Mouse (Mus musculus) cerebellum, adult 2 months (tissue): ENCODE data around the gene Tlx1. TPM values are rescaled to one million over a fixed set of nuclear protein-coding genes. Genes with fewer than 3 reads are reported as not detected.

Source experiments
- DNase-seq, 2 experiments: peaks; one replicate each; pipeline ENCODE4 v3.0.0; 2021
- H3K27ac ChIP-seq: fragments of 200-500 bp; 2 replicates; pipeline ENCODE4 v1.5.1; 2012; ENCODE audit warnings: low read length, control low read depth, inconsistent platforms; ENCODE audit not compliant: insufficient read depth
- H3K27me3 ChIP-seq: fragments of 200-500 bp; 2 replicates; pipeline ENCODE4 v1.6.1; 2012; ENCODE audit warnings: inconsistent platforms, mild to moderate bottlenecking, low read length, moderate library complexity; ENCODE audit not compliant: control insufficient read depth, insufficient read depth
- H3K4me1 ChIP-seq: fragments of 200-500 bp; 2 replicates; pipeline ENCODE4 v1.6.1; 2011; ENCODE audit warnings: low read length; ENCODE audit not compliant: control insufficient read depth, insufficient read depth
- H3K4me3 ChIP-seq: fragments of 200-500 bp; replicated peaks from 2 replicates; pipeline ENCODE3; 2011; ENCODE audit warnings: mild to moderate bottlenecking, low read depth, low read length, control low read depth; ENCODE audit not compliant: insufficient read depth
- CTCF ChIP-seq: fragments of 200-500 bp; IDR thresholded peaks from 2 replicates; pipeline ENCODE4 v1.5.1; 2011; ENCODE audit warnings: low read depth, mild to moderate bottlenecking, control low read depth, low read length, moderate library complexity, borderline replicate concordance; ENCODE audit not compliant: insufficient read depth
- POLR2A ChIP-seq: fragments of 200-500 bp; IDR thresholded peaks from 2 replicates; pipeline ENCODE4 v1.6.1; 2011; ENCODE audit warnings: low read length, control low read depth, borderline replicate concordance; ENCODE audit not compliant: insufficient read depth
- WGBS: fragments of 180-500 bp; shearing (Covaris S2); methylation state at CpG from one replicate; pipeline ENCODE4 v1.1.7; 2018; 5-methylcytosine and 5-hydroxymethylcytosine counted together
- polyA plus RNA-seq: library from polyadenylated mRNA; depleted of rRNA; stranded (reverse); fragments of >200 nt; gene quantifications from 2 replicates; pipeline ENCODE4 v1.2.3, GENCODE M21; 2012

The Tlx1 gene
- polyA plus RNA-seq, 1 experiment: 1.4 TPM

DNA sequence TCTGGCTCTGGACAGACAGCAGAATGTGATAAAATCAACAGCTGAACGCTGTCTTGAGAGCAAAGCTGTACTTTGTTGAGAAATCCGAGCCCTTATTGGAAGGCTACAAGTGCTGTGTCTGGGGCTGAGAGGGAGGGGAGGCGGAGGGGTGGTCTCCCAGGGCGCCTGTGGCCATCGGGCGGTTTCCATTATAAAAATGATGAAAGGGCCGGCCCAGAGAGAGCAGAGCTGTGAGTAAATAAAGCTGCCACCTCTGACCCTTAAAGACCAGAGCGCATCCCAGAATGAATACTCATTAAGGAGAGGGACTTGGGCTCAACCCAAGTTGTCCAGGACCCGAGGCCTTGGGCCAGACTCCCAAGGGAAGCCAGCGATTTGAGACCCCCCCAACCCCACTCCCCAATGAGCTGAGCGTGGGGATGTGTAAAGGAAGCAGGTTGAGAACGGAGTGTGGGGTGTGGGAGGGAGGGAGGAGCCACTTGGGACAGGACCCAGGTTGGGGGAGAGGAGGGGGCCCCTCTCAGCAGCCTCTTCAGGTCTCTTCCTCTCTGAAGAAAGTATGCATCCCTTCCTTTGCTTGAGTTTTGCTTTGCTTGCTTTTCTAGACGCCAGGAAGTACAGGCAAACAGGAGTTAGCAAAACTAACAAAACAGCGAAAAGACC is 18.4 kb upstream of the Tlx1 start:
- no peaks in the 10 kb centered on the region for H3K4me1 ChIP-seq
- WGBS: 21% methylated on average over 14 of the region's 14 CpGs
- TF ChIP-seq POLR2A: no peak
- TF ChIP-seq CTCF: no peak

DNA sequence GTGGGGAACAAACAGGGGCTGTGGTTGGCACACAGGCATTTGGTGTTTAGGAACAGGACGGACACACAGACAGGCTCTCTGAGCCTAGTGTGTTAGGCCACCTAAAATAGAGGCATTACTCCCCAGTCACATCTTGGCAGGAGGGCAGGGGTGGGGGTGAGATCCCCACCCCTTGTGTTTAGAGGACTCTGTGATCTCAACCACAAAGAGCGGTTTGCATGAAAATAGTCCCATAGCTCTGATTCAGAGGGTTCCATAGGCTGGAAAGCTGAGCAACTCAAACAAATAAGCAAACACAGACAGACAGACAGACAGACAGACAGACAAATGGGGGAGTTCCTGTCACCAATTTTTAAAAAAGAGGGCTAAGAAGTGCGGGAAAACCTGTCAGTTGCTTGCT is 7.9 kb upstream of the Tlx1 start:
- no peak for DNase-seq
- 13% methylated on average over 3 of the region's 3 CpGs for WGBS
- Histone ChIP-seq H3K27me3 (peaks cover 9% of the 10 kb centered on the region; the same call in 1 of the 2 replicates), H3K27ac (no peak overlapping the region), H3K4me3 (no peak overlapping the region), H3K4me1 (no peaks in the 10 kb centered on the region)
- TF ChIP-seq CTCF: no peak
- no peak for TF ChIP-seq POLR2A

More for the DNA sequence above, 18.4 kb upstream of the Tlx1 start:
- Histone ChIP-seq H3K27ac (no peak overlapping the region), H3K4me3 (no peak overlapping the region), H3K27me3 (no peaks in the 10 kb centered on the region; the same call in 1 of the 2 replicates)
- DNase-seq: no peak

DNA sequence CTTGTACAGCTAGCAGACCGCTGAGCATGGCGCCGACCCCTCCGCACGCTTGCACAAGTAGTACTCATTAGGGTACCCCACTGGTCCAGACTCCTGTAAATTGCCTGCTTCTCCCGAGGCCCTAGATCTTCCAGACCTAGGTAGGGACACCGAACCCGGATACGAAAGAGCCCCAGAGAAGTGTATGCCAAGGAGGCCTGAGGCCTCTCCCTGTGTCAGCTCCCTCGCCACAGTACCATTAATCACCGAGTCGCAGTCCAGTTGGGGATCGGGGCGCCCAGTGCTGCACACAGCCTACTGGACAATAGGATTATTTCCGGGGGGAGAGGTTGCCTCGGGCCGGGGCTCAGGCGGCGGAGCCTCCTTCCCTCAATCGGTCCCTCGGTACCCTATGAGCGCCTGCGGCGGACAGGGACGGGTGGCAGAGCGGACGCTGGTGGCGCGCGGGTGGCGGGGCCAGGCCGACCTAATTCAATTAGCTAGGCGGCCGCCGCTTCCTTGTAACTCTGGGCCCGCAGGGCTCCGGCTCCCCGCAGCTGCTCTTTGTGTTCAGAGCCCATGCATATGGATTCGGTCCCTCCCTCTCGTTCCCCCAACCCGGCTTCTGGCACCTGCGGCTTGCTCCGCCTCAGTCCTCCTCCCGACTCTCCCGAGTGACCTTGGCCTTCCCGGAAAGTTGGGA is 7.1 kb upstream of the Tlx1 start:
- peaks cover 9% of the 10 kb centered on the region; the same call in 1 of the 2 replicates for H3K27me3 ChIP-seq
- no peak overlapping the region for H3K4me3 ChIP-seq
- WGBS: 2% methylated on average over 46 of the region's 46 CpGs
- DNase-seq: no peak
- no peaks in the 10 kb centered on the region for H3K4me1 ChIP-seq
- H3K27ac ChIP-seq: no peak overlapping the region
- TF ChIP-seq CTCF (no peak), POLR2A (no peak)

DNA sequence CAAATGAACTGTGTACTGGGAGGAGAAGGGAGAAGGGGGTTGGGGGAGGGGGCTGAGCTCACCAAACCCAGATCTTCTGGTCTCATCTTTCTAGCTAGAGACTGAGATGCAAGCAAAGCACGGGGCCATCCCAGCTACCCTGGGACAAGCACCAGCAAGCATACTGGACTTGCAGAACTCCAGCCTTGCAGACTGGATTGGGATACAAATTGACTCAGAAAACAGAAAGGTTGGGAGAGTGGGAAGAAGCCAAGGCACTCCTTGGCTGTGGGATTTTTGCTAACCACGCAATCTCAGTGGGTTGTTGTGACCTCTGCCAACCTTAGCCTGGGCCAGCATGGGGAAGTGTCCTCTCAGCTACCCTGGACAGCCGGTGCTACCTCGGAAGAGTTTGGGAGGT is 3.4 kb upstream of the Tlx1 start:
- Histone ChIP-seq H3K27me3 (peaks cover 13% of the 10 kb centered on the region; the same call in 1 of the 2 replicates), H3K4me3 (no peak overlapping the region), H3K4me1 (no peaks in the 10 kb centered on the region), H3K27ac (no peak overlapping the region)
- WGBS: 3% methylated on average over 4 of the region's 4 CpGs
- no peak for DNase-seq
- TF ChIP-seq POLR2A: no peak
- TF ChIP-seq CTCF: no peak

DNA sequence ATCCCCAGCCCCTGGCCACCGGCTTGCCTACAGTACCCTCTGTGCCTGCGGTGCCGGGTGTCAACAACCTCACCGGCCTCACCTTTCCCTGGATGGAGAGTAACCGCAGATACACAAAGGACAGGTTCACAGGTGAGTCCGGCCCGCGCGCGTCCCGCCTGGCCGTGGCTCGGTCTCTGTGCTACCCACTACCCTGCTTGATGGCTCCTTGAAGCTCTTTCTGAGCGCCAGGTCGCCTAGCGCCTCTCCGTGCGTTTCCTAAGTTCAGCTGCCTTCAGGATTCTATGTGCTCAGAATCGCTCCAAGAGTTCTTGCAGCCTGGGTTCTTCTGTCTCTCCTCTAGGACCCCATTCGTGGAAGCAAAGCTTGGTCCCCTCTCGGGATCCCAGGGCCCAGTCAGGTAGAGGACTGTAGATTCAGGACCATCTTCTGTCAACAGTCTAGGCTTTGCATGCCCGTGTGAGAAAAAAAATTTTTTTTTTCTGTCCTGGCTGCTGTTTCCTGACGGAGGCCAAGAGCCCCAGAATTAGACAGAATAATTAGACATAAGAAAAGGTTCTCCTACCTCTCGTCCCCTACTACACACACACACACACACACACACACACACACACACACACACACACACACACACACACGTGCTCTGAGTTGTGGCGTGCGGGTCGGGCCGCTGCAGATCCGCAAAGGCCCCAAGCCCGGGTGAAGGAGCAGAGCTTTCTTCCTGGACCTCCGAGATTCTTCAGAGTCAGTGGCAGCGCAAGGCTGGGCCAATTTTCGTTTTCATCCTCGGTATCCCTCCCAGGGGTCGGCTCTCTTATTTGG is 1.1 kb downstream of the Tlx1 start:
- WGBS: 4% methylated on average over 36 of the region's 36 CpGs
- no peaks in the 10 kb centered on the region for H3K4me1 ChIP-seq
- TF ChIP-seq CTCF (no peak), POLR2A (no peak)
- no peak for DNase-seq
- H3K4me3 ChIP-seq: no peak overlapping the region
- H3K27ac ChIP-seq: no peak overlapping the region
- peaks cover 7% of the 10 kb centered on the region; the same call in 1 of the 2 replicates for H3K27me3 ChIP-seq

DNA sequence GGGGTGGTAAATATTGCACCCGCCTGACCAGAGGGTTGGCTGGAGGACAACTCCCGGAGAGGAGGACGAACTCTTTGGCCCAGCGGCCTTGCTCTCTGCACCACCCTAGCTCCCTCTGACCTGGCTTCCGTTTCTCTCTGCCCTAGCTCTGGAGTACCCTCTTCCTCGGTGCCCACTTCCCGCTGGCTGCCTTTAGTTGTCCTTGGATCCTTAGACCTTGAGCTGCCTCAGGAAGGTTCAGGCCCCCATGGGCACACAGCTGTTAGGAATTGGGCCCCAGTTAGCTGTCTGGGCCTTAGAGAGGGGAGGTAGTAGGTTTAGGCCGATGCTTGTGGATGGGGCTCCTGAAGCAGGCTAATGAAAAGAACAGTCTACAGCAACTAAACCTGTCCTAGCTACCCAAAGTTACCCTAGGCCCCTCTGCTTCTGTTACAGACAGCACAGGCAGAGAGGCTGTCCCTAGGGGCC is 1.7 kb downstream of the Tlx1 start:
- no peak for DNase-seq
- Histone ChIP-seq H3K4me1 (no peaks in the 10 kb centered on the region), H3K27me3 (peaks cover 7% of the 10 kb centered on the region; the same call in 1 of the 2 replicates), H3K4me3 (no peak overlapping the region), H3K27ac (no peak overlapping the region)
- WGBS: 10% methylated on average over 8 of the region's 8 CpGs
- TF ChIP-seq CTCF (no peak), POLR2A (no peak)

DNA sequence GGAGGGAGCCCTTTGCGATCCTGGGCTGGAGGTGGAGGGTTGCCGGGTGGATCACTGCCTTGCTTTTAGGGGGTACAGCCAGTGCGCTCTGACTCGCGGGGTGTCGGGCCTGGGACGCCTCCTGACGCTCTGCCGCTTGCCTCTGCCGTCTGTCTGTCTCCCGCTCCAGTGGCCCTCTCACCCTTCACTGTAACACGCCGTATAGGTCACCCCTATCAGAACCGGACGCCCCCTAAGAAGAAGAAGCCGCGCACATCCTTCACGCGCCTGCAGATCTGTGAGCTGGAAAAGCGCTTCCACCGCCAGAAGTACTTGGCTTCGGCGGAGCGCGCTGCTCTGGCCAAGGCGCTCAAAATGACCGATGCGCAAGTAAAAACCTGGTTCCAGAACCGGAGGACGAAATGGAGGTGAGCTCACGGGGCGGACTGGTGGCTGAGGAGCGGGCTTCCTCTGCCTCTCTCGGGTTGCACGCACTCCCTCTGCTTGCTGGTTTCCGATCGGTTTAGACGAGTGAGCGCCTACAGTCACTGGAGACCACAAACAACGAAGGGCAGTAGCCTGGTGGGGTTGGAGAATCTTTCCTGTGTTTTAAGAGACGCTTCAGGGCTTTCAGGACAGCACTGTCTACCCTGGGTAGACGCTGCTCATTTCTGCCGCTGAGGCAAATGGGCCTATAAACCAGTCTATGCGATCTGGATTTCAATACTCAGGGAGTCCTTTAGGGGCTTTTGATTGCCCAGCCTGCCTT is 3.0 kb downstream of the Tlx1 start:
- H3K4me3 ChIP-seq: no peak overlapping the region
- H3K27ac ChIP-seq: no peak overlapping the region
- peaks cover 7% of the 10 kb centered on the region; the same call in 1 of the 2 replicates for H3K27me3 ChIP-seq
- 1% methylated on average over 44 of the region's 44 CpGs for WGBS
- no peaks in the 10 kb centered on the region for H3K4me1 ChIP-seq
- DNase-seq: no peak
- TF ChIP-seq POLR2A (no peak), CTCF (no peak)
